11 mouse cellular contexts compared by ENCODE assay signal in genomic region chr4:12334429-12334828, GRCm38 (mm10).
DNase-seq lines count a peak whose midpoint lies in the region; ATAC-seq and TF ChIP-seq lines count a peak whose summit lies in the region.
"Had no signal": no experiment of that assay in that cellular context is flagged by ENCODE, and none has a peak within 500 bp of the region (broad histone marks: within the 10 kb centered on the region; RNA-seq: fewer than 3 reads in every experiment).

No protein-coding gene starts in this region.

- H3K27ac ChIP-seq in lung, embryonic 14.5 days (ENCODE audit: low read depth) = no peak overlapping the region
- peak overlapping the region; percentile 52 for H3K27ac ChIP-seq in hindbrain, embryonic 15.5 days (replicated peaks)
- peak overlapping the region; percentile 81 for H3K27ac ChIP-seq in neural tube, embryonic 13.5 days (replicated peaks)
- no peak overlapping the region for H3K27ac ChIP-seq in liver, embryonic 12.5 days
- H3K27ac ChIP-seq: heart, embryonic 13.5 days; kidney, embryonic 15.5 days; liver, embryonic 13.5 days had no signal

- no peaks in the 10 kb centered on the region for H3K27me3 ChIP-seq in lung, embryonic 14.5 days (ENCODE audit: insufficient read depth, low read length)
- H3K27me3 ChIP-seq in hindbrain, embryonic 15.5 days = no peaks in the 10 kb centered on the region
- H3K27me3 ChIP-seq in neural tube, embryonic 13.5 days = no peaks in the 10 kb centered on the region
- H3K27me3 ChIP-seq in liver, embryonic 12.5 days (replicated peaks) = no peaks in the 10 kb centered on the region
- H3K27me3 ChIP-seq: heart, embryonic 13.5 days; kidney, embryonic 15.5 days; liver, embryonic 13.5 days had no signal

- peak; percentile 2 for DNase-seq in embryo, embryonic 10.5 days (ENCODE audit: low spot score)
- DNase-seq in embryo, embryonic 9.5 days (ENCODE audit: extremely low spot score) = no peak
- DNase-seq in lung, embryonic 14.5 days = peak; percentile 88
- no peak for DNase-seq in lung, adult 2 months
- DNase-seq in urinary bladder, postnatal 36 days (ENCODE audit: low spot score in 2 of 2) = no peak
- DNase-seq: liver, embryonic 13.5 days had no signal

- H3K4me1 ChIP-seq in lung, embryonic 14.5 days (ENCODE audit: insufficient read depth) = no peaks in the 10 kb centered on the region
- no peaks in the 10 kb centered on the region for H3K4me1 ChIP-seq in lung, adult 2 months (ENCODE audit: control insufficient read depth, insufficient read depth, low read length)
- H3K4me1 ChIP-seq in hindbrain, embryonic 15.5 days (replicated peaks) = peaks cover 15% of the 10 kb centered on the region
- peaks cover 21% of the 10 kb centered on the region for H3K4me1 ChIP-seq in neural tube, embryonic 13.5 days (replicated peaks)
- H3K4me1 ChIP-seq in liver, embryonic 12.5 days = no peaks in the 10 kb centered on the region
- H3K4me1 ChIP-seq: kidney, embryonic 15.5 days; liver, embryonic 13.5 days had no signal

- H3K9ac ChIP-seq in lung, embryonic 14.5 days = no peak overlapping the region
- H3K9ac ChIP-seq in hindbrain, embryonic 15.5 days = no peak overlapping the region
- H3K9ac ChIP-seq in neural tube, embryonic 13.5 days = 0 out of 2 replicates have a peak overlapping the region, but pooled peaks have one; percentile 12
- no peak overlapping the region for H3K9ac ChIP-seq in liver, embryonic 12.5 days
- H3K9ac ChIP-seq: heart, embryonic 13.5 days; kidney, embryonic 15.5 days; liver, embryonic 13.5 days had no signal

- peak overlapping the region; percentile 27; the same call in 1 of the 2 replicates for H3K4me2 ChIP-seq in lung, embryonic 14.5 days
- H3K4me2 ChIP-seq in hindbrain, embryonic 15.5 days = peak overlapping the region; percentile 35
- H3K4me2 ChIP-seq in neural tube, embryonic 13.5 days = peak overlapping the region; percentile 14
- H3K4me2 ChIP-seq in liver, embryonic 12.5 days = no peak overlapping the region
- H3K4me2 ChIP-seq: heart, embryonic 13.5 days; kidney, embryonic 15.5 days; liver, embryonic 13.5 days had no signal

- no peaks in the 10 kb centered on the region for H3K36me3 ChIP-seq in lung, embryonic 14.5 days (ENCODE audit: insufficient read depth)
- no peaks in the 10 kb centered on the region for H3K36me3 ChIP-seq in hindbrain, embryonic 15.5 days
- no peaks in the 10 kb centered on the region for H3K36me3 ChIP-seq in neural tube, embryonic 13.5 days
- H3K36me3 ChIP-seq in liver, embryonic 12.5 days = no peaks in the 10 kb centered on the region
- H3K36me3 ChIP-seq: heart, embryonic 13.5 days; kidney, embryonic 15.5 days; liver, embryonic 13.5 days had no signal

- peak; percentile 86 for ATAC-seq in lung, embryonic 14.5 days (ENCODE audit: insufficient read depth)
- ATAC-seq in hindbrain, embryonic 15.5 days (ENCODE audit: low FRiP score, low read depth) = peak; percentile 91
- peak; percentile 91 for ATAC-seq in neural tube, embryonic 13.5 days (ENCODE audit: low read depth)
- no peak for ATAC-seq in liver, embryonic 12.5 days

- no peak for TF ChIP-seq CTCF in lung, embryonic 14.5 days (IDR thresholded peaks at IDR 0.05; ENCODE audit: low read depth)
- TF ChIP-seq CTCF in lung, adult 2 months (IDR thresholded peaks at IDR 0.05; ENCODE audit: insufficient read depth, low read length) = no peak

- H3K4me3 ChIP-seq in lung, embryonic 14.5 days (ENCODE audit: low read depth, low read length) = no peak overlapping the region
- H3K4me3 ChIP-seq in lung, adult 2 months (replicated peaks; ENCODE audit: extremely low read depth, low read depth, low read length) = no peak overlapping the region
- H3K4me3 ChIP-seq in hindbrain, embryonic 15.5 days = no peak overlapping the region
- H3K4me3 ChIP-seq in neural tube, embryonic 13.5 days = no peak overlapping the region
- H3K4me3 ChIP-seq in liver, embryonic 12.5 days = no peak overlapping the region
- H3K4me3 ChIP-seq: heart, embryonic 13.5 days; kidney, embryonic 15.5 days; liver, embryonic 13.5 days had no signal

- H3K9me3 ChIP-seq in lung, embryonic 14.5 days (ENCODE audit: low read depth, low read length) = no peaks in the 10 kb centered on the region
- H3K9me3 ChIP-seq in hindbrain, embryonic 15.5 days = no peaks in the 10 kb centered on the region
- H3K9me3 ChIP-seq in neural tube, embryonic 13.5 days = no peaks in the 10 kb centered on the region
- no peaks in the 10 kb centered on the region for H3K9me3 ChIP-seq in liver, embryonic 12.5 days (replicated peaks)
- H3K9me3 ChIP-seq: heart, embryonic 13.5 days; kidney, embryonic 15.5 days; liver, embryonic 13.5 days had no signal

- WGBS in lung, embryonic 14.5 days = 24% methylated on average over 9 of the region's 9 CpGs
- WGBS in lung, adult 2 months = 46% methylated on average over 9 of the region's 9 CpGs
- 30% methylated on average over 9 of the region's 9 CpGs for WGBS in hindbrain, embryonic 15.5 days
- 41% methylated on average over 9 of the region's 9 CpGs for WGBS in neural tube, embryonic 13.5 days
- WGBS in liver, embryonic 12.5 days (ENCODE audit: insufficient replicate concordance) = 60% methylated on average over 9 of the region's 9 CpGs

- no peak for TF ChIP-seq POLR2A in lung, adult 2 months (IDR thresholded peaks at IDR 0.05; ENCODE audit: borderline replicate concordance, extremely low read depth, low read depth, low read length)

Comparison
In these comparisons a context has a peak if more than half of its experiments do, and no peak if none do; other contexts are left out.
1. DNase-seq: peak in embryo, embryonic 10.5 days (single experiment) and lung, embryonic 14.5 days (single experiment); none in embryo, embryonic 9.5 days (single experiment), lung, adult 2 months (single experiment) and urinary bladder, postnatal 36 days (0 of 2).
2. H3K27ac ChIP-seq: peak in hindbrain, embryonic 15.5 days (single experiment) and neural tube, embryonic 13.5 days (single experiment); none in lung, embryonic 14.5 days (single experiment) and liver, embryonic 12.5 days (single experiment).